Mouse (Mus musculus) brain, embryonic 14.5 days (tissue): ENCODE results near the gene Dse.
A peak's percentile ranks its signal among the peaks of the same experiment; 100 is the strongest.

ENCODE experiments used
- CTCF ChIP-seq: fragments of 200-500 bp; IDR thresholded peaks from 2 replicates; pipeline ENCODE4 v1.5.1; 2012; ENCODE audit warnings: inconsistent platforms, mild to moderate bottlenecking, moderate library complexity, borderline replicate concordance; ENCODE audit not compliant: insufficient read depth, insufficient read length; ENCODE audit errors: extremely low read depth
- POLR2A ChIP-seq: fragments of 200-500 bp; IDR thresholded peaks from 2 replicates; pipeline ENCODE4 v1.6.1; 2012; ENCODE audit warnings: mild to moderate bottlenecking, inconsistent platforms, borderline replicate concordance; ENCODE audit not compliant: poor library complexity, insufficient read depth, insufficient read length, severe bottlenecking; ENCODE audit errors: extremely low read depth

- TF ChIP-seq CTCF (peak; percentile 47), POLR2A (peak; percentile 75)
Measured at GRCm38 (mm10) chr10:34206783-34207502, 572 bp downstream of the Dse start.
